Mouse (Mus musculus): ENCODE results near the gene Fyco1. TPM values are rescaled to one million over a fixed set of nuclear protein-coding genes. Genes with fewer than 3 reads are reported as not detected.
A peak's percentile ranks its signal among the peaks of the same experiment; 100 is the strongest.
"Not testable (repeated sequence)": the region's sequence is repeated elsewhere in the genome, so short reads cannot be mapped to it uniquely, and the experiment has no call there.

Fyco1 gene
- polyA plus RNA-seq, 1 experiment = 13.0 TPM

- WGBS = 84% methylated on average over 1 of the region's 1 CpGs
- Histone ChIP-seq H3K36me3 (ENCODE audit: control insufficient read depth, insufficient read depth, low read length) (no peaks in the 10 kb centered on the region), H3K27me3 (ENCODE audit: control insufficient read depth, insufficient read depth, low read length) (no peaks in the 10 kb centered on the region), H3K27ac (ENCODE audit: control insufficient read depth, insufficient read depth, low read length) (peak overlapping the region; percentile 60; the same call in 1 of the 2 replicates), H3K4me1 (replicated peaks; ENCODE audit: control insufficient read depth, insufficient read depth, low read length) (peaks cover 22% of the 10 kb centered on the region), H3K4me3 (ENCODE audit: control insufficient read depth, insufficient read depth, low read length) (no peak overlapping the region)
- DNase-seq = no peak
- TF ChIP-seq CTCF (IDR thresholded peaks at IDR 0.05; ENCODE audit: borderline replicate concordance, control insufficient read depth, extremely low read depth, insufficient read depth, low read length, poor library complexity) (no peak), POLR2A (IDR thresholded peaks at IDR 0.05; ENCODE audit: control insufficient read depth, extremely low read depth, insufficient read depth, low read length, poor library complexity) (no peak)
These were observed 93.5 kb downstream of the Fyco1 start for GRCm38 (mm10) chr9:123758156-123758555.

- WGBS = 17% methylated on average over 2 of the region's 2 CpGs
- no peaks in the 10 kb centered on the region for H3K27me3 ChIP-seq (ENCODE audit: control insufficient read depth, insufficient read depth, low read length)
- H3K4me1 ChIP-seq (replicated peaks; ENCODE audit: control insufficient read depth, insufficient read depth, low read length) = peaks cover 19% of the 10 kb centered on the region
- H3K27ac ChIP-seq (ENCODE audit: control insufficient read depth, insufficient read depth, low read length) = peak overlapping the region; percentile 100
- peak overlapping the region; percentile 23 for H3K4me3 ChIP-seq (ENCODE audit: control insufficient read depth, insufficient read depth, low read length)
- peak; percentile 48 for DNase-seq
- TF ChIP-seq POLR2A (IDR thresholded peaks at IDR 0.05; ENCODE audit: control insufficient read depth, extremely low read depth, insufficient read depth, low read length, poor library complexity) (no peak), CTCF (IDR thresholded peaks at IDR 0.05; ENCODE audit: borderline replicate concordance, control insufficient read depth, extremely low read depth, insufficient read depth, low read length, poor library complexity) (no peak)
- H3K36me3 ChIP-seq (ENCODE audit: control insufficient read depth, insufficient read depth, low read length) = no peaks in the 10 kb centered on the region
These were observed 94.4 kb downstream of the Fyco1 start for GRCm38 (mm10) chr9:123757326-123757725.

GRCm38 (mm10) chr9:123756752-123757151, 94.9 kb downstream of the Fyco1 start:
- Histone ChIP-seq H3K4me1 (replicated peaks; ENCODE audit: control insufficient read depth, insufficient read depth, low read length) (peaks cover 17% of the 10 kb centered on the region), H3K4me3 (ENCODE audit: control insufficient read depth, insufficient read depth, low read length) (no peak overlapping the region), H3K36me3 (ENCODE audit: control insufficient read depth, insufficient read depth, low read length) (no peaks in the 10 kb centered on the region), H3K27me3 (ENCODE audit: control insufficient read depth, insufficient read depth, low read length) (no peaks in the 10 kb centered on the region), H3K27ac (ENCODE audit: control insufficient read depth, insufficient read depth, low read length) (peak overlapping the region; percentile 100)
- peak; percentile 90 for DNase-seq
- TF ChIP-seq CTCF (IDR thresholded peaks at IDR 0.05; ENCODE audit: borderline replicate concordance, control insufficient read depth, extremely low read depth, insufficient read depth, low read length, poor library complexity) (no peak), POLR2A (IDR thresholded peaks at IDR 0.05; ENCODE audit: control insufficient read depth, extremely low read depth, insufficient read depth, low read length, poor library complexity) (no peak)
- WGBS = 10% methylated on average over 3 of the region's 3 CpGs

- TF ChIP-seq CTCF (IDR thresholded peaks at IDR 0.05; ENCODE audit: borderline replicate concordance, control insufficient read depth, extremely low read depth, insufficient read depth, low read length, poor library complexity) (no peak), POLR2A (IDR thresholded peaks at IDR 0.05; ENCODE audit: control insufficient read depth, extremely low read depth, insufficient read depth, low read length, poor library complexity) (peak; percentile 57; the same call in 1 of the 2 replicates)
- 9% methylated on average over 4 of the region's 4 CpGs for WGBS
- Histone ChIP-seq H3K27ac (ENCODE audit: control insufficient read depth, insufficient read depth, low read length) (peak overlapping the region; percentile 87), H3K36me3 (ENCODE audit: control insufficient read depth, insufficient read depth, low read length) (no peaks in the 10 kb centered on the region), H3K4me1 (replicated peaks; ENCODE audit: control insufficient read depth, insufficient read depth, low read length) (peaks cover 12% of the 10 kb centered on the region), H3K4me3 (ENCODE audit: control insufficient read depth, insufficient read depth, low read length) (no peak overlapping the region), H3K27me3 (ENCODE audit: control insufficient read depth, insufficient read depth, low read length) (no peaks in the 10 kb centered on the region)
- DNase-seq = peak; percentile 90
These were observed 97.4 kb downstream of the Fyco1 start for GRCm38 (mm10) chr9:123754333-123754732.

GRCm38 (mm10) chr9:123749687-123750086, 102.0 kb downstream of the Fyco1 start:
- H3K4me3 ChIP-seq (ENCODE audit: control insufficient read depth, insufficient read depth, low read length); H3K36me3 ChIP-seq (ENCODE audit: control insufficient read depth, insufficient read depth, low read length); DNase-seq; H3K4me1 ChIP-seq (replicated peaks; ENCODE audit: control insufficient read depth, insufficient read depth, low read length); H3K27me3 ChIP-seq (ENCODE audit: control insufficient read depth, insufficient read depth, low read length); H3K27ac ChIP-seq (ENCODE audit: control insufficient read depth, insufficient read depth, low read length): not testable (repeated sequence)
- 78% methylated on average over 8 of the region's 8 CpGs for WGBS

- peaks cover 4% of the 10 kb centered on the region; the same call in 1 of the 2 replicates for H3K4me1 ChIP-seq (replicated peaks; ENCODE audit: control insufficient read depth, insufficient read depth, low read length)
- H3K27me3 ChIP-seq (ENCODE audit: control insufficient read depth, insufficient read depth, low read length) = no peaks in the 10 kb centered on the region
- no peak for DNase-seq
- H3K4me3 ChIP-seq (ENCODE audit: control insufficient read depth, insufficient read depth, low read length) = no peak overlapping the region
- no peak for TF ChIP-seq POLR2A (IDR thresholded peaks at IDR 0.05; ENCODE audit: control insufficient read depth, extremely low read depth, insufficient read depth, low read length, poor library complexity)
- no peak overlapping the region for H3K27ac ChIP-seq (ENCODE audit: control insufficient read depth, insufficient read depth, low read length)
- H3K36me3 ChIP-seq (ENCODE audit: control insufficient read depth, insufficient read depth, low read length) = no peaks in the 10 kb centered on the region
- 91% methylated on average over 4 of the region's 4 CpGs for WGBS
These were observed 110.9 kb downstream of the Fyco1 start for GRCm38 (mm10) chr9:123740799-123741198.

Other genes with a start within 250 kb of the Fyco1 start
- gene Slc6a20b, start 219.3 kb downstream of the Fyco1 start, polyA plus RNA-seq (2012; rRNA removed) = 0.13 and 0.22 TPM in 2 replicates
- 500 and 608 TPM in 2 replicates for gene Ccr9, start 173.5 kb downstream of the Fyco1 start, polyA plus RNA-seq (2012; rRNA removed)
- 7.5 and 8.1 TPM in 2 replicates for gene Slc6a20a, start 173.0 kb downstream of the Fyco1 start, polyA plus RNA-seq (2012; rRNA removed)
- 11.8 and 12.1 TPM in 2 replicates for gene Lztfl1, start 134.2 kb downstream of the Fyco1 start, polyA plus RNA-seq (2012; rRNA removed)
- gene Cxcr6, start 45.4 kb downstream of the Fyco1 start, polyA plus RNA-seq (2012; rRNA removed) = 4.3 and 4.6 TPM in 2 replicates
- 4.3 and 7.0 TPM in 2 replicates for gene Xcr1, start 10.1 kb upstream of the Fyco1 start, polyA plus RNA-seq (2012; rRNA removed)
- gene Ccr1, start 116.8 kb upstream of the Fyco1 start, polyA plus RNA-seq (2012; rRNA removed) = 1.3 and 1.8 TPM in 2 replicates
- gene Ccr1l1, start 126.5 kb upstream of the Fyco1 start, polyA plus RNA-seq (2012; rRNA removed) = 0.22 TPM in 1 of 2 replicates, not detected in the other
- gene Ccr3, start 170.1 kb upstream of the Fyco1 start, polyA plus RNA-seq (2012; rRNA removed) = 0.52 and 0.90 TPM in 2 replicates

Measured in thymus, adult 2 months (tissue).